Mouse (Mus musculus) midbrain, postnatal 0 days (tissue): ENCODE measurements around the gene Ccnjl. TPM values are rescaled to one million over a fixed set of nuclear protein-coding genes. Genes with fewer than 3 reads are reported as not detected.

Experiments
- ATAC-seq: fragments of 200-750 bp; cut with Nextera tagmentation; 2 replicates; pipeline ENCODE4 v1.8.0; 2017; ENCODE audit warnings: moderate number of reproducible peaks, mild to moderate bottlenecking, moderate TSS enrichment, moderate library complexity; ENCODE audit not compliant: low FRiP score
- DNase-seq: peaks from one replicate; pipeline ENCODE4 v3.0.0-alpha.2; 2015; ENCODE audit warnings: low spot score
- H3K27ac ChIP-seq: fragments of 300-500 bp; sonication (generic); 2 replicates; pipeline ENCODE4 v1.5.1; 2014; ENCODE audit warnings: low read depth, mild to moderate bottlenecking, low read length, mixed read lengths
- H3K27me3 ChIP-seq: fragments of 300-500 bp; sonication (generic); 2 replicates; pipeline ENCODE4 v1.6.1; 2014; ENCODE audit warnings: low read length, control low read depth, mixed read lengths; ENCODE audit not compliant: insufficient read depth
- H3K36me3 ChIP-seq: fragments of 300-500 bp; sonication (generic); 2 replicates; pipeline ENCODE4 v1.6.1; 2014; ENCODE audit warnings: low read length, control low read depth, mixed read lengths; ENCODE audit not compliant: insufficient read depth
- H3K4me1 ChIP-seq: fragments of 300-500 bp; sonication (generic); 2 replicates; pipeline ENCODE4 v1.6.1; 2014; ENCODE audit warnings: mild to moderate bottlenecking, control low read depth, antibody characterized with exemption, low read length, mixed read lengths; ENCODE audit not compliant: insufficient read depth
- H3K4me2 ChIP-seq: fragments of 300-500 bp; sonication (generic); 2 replicates; pipeline ENCODE4 v1.6.1; 2014; ENCODE audit warnings: low read depth, mild to moderate bottlenecking, low read length, mixed read lengths; ENCODE audit not compliant: poor library complexity, severe bottlenecking
- H3K4me3 ChIP-seq: fragments of 300-500 bp; sonication (generic); 2 replicates; pipeline ENCODE4 v1.5.1; 2014; ENCODE audit warnings: low read depth, mild to moderate bottlenecking, low read length, moderate library complexity
- H3K9ac ChIP-seq: fragments of 300-500 bp; sonication (generic); replicated peaks from 2 replicates; pipeline ENCODE4 v1.6.1; 2014; ENCODE audit warnings: mild to moderate bottlenecking, low read length, moderate library complexity, mixed read lengths; ENCODE audit not compliant: poor library complexity, severe bottlenecking
- H3K9me3 ChIP-seq: fragments of 300-500 bp; sonication (generic); 2 replicates; pipeline ENCODE4 v1.6.1; 2016; ENCODE audit warnings: low read length, control low read depth
- CTCF ChIP-seq: IDR thresholded peaks from 2 replicates; pipeline ENCODE4 v1.5.1; 2016; ENCODE audit warnings: antibody characterized with exemption, mild to moderate bottlenecking
- WGBS: fragments of 180-500 bp; shearing (Covaris S2); extraction: QIAGEN DNeasy Blood & Tissue Kit; methylation state at CpG from one replicate; pipeline ENCODE4 v1.1.7; 2014; 5-methylcytosine and 5-hydroxymethylcytosine counted together
- polyA plus RNA-seq: library from polyadenylated mRNA; unstranded; fragments of >200 nt; fragmentation: Nextera tagmentation; extraction: Ambion mirVana; gene quantifications from 2 replicates; pipeline ENCODE4 v1.2.1, GENCODE M21; 2015
- total RNA-seq: library from RNA; depleted of rRNA; stranded (reverse); fragments of >200 nt; gene quantifications from 2 replicates; pipeline ENCODE4 v1.2.3, GENCODE M21; 2014

Ccnjl gene
- total and polyA plus RNA-seq, 2 experiments from 2014 or later: 2.2 to 3.1 TPM

GRCm38 (mm10) chr11:43604207-43604606 is 75.6 kb downstream of the Ccnjl start:
- no peak overlapping the region for H3K27ac ChIP-seq
- ATAC-seq: no peak

GRCm38 (mm10) chr11:43604891-43605290 is 76.3 kb downstream of the Ccnjl start:
- no peak overlapping the region for H3K9ac ChIP-seq
- TF ChIP-seq CTCF: no peak
- no peaks in the 10 kb centered on the region for H3K36me3 ChIP-seq
- WGBS: 92% methylated on average over 6 of the region's 6 CpGs
- DNase-seq (no peak), ATAC-seq (no peak)
- H3K9me3 ChIP-seq: no peaks in the 10 kb centered on the region
- H3K27me3 ChIP-seq: no peaks in the 10 kb centered on the region
- no peak overlapping the region for H3K4me2 ChIP-seq
- H3K4me1 ChIP-seq: no peaks in the 10 kb centered on the region
- no peak overlapping the region for H3K27ac ChIP-seq
- H3K4me3 ChIP-seq: no peak overlapping the region

More at GRCm38 (mm10) chr11:43604207-43604606, 75.6 kb downstream of the Ccnjl start:
- Histone ChIP-seq H3K36me3 (no peaks in the 10 kb centered on the region), H3K4me2 (no peak overlapping the region), H3K4me3 (no peak overlapping the region), H3K9ac (no peak overlapping the region), H3K9me3 (no peaks in the 10 kb centered on the region), H3K27me3 (no peaks in the 10 kb centered on the region), H3K4me1 (no peaks in the 10 kb centered on the region)
- 90% methylated on average over 2 of the region's 2 CpGs for WGBS
- no peak for TF ChIP-seq CTCF
- DNase-seq: no peak

GRCm38 (mm10) chr11:43605859-43606258 is 77.3 kb downstream of the Ccnjl start:
- Histone ChIP-seq H3K4me3 (no peak overlapping the region), H3K27me3 (no peaks in the 10 kb centered on the region), H3K9me3 (no peaks in the 10 kb centered on the region), H3K27ac (no peak overlapping the region), H3K4me1 (no peaks in the 10 kb centered on the region), H3K36me3 (no peaks in the 10 kb centered on the region), H3K9ac (no peak overlapping the region), H3K4me2 (no peak overlapping the region)
- DNase-seq (no peak), ATAC-seq (no peak)
- no peak for TF ChIP-seq CTCF
- WGBS: 87% methylated on average over 6 of the region's 6 CpGs

- ATAC-seq (no peak), DNase-seq (peak; percentile 49)
- Histone ChIP-seq H3K27me3 (no peaks in the 10 kb centered on the region), H3K4me1 (no peaks in the 10 kb centered on the region), H3K9me3 (no peaks in the 10 kb centered on the region), H3K9ac (no peak overlapping the region), H3K4me2 (no peak overlapping the region), H3K36me3 (no peaks in the 10 kb centered on the region), H3K4me3 (no peak overlapping the region), H3K27ac (no peak overlapping the region)
- no peak for TF ChIP-seq CTCF
- WGBS: 36% methylated on average over 3 of the region's 3 CpGs
These were observed 79.9 kb downstream of the Ccnjl start for GRCm38 (mm10) chr11:43608440-43608839.

GRCm38 (mm10) chr11:43610006-43610661 is 81.5 kb downstream of the Ccnjl start:
- Histone ChIP-seq H3K4me1 (no peaks in the 10 kb centered on the region), H3K4me3 (no peak overlapping the region), H3K27me3 (no peaks in the 10 kb centered on the region), H3K27ac (no peak overlapping the region), H3K9me3 (no peaks in the 10 kb centered on the region), H3K36me3 (no peaks in the 10 kb centered on the region), H3K4me2 (no peak overlapping the region), H3K9ac (no peak overlapping the region)
- WGBS: 69% methylated on average over 10 of the region's 10 CpGs
- ATAC-seq: no peak
- no peak for DNase-seq
- TF ChIP-seq CTCF: no peak

- Histone ChIP-seq H3K36me3 (no peaks in the 10 kb centered on the region), H3K9ac (no peak overlapping the region), H3K4me3 (no peak overlapping the region), H3K4me1 (no peaks in the 10 kb centered on the region), H3K27ac (no peak overlapping the region), H3K4me2 (no peak overlapping the region), H3K9me3 (no peaks in the 10 kb centered on the region), H3K27me3 (no peaks in the 10 kb centered on the region)
- DNase-seq: no peak
- no peak for ATAC-seq
- no peak for TF ChIP-seq CTCF
- 84% methylated on average over 5 of the region's 5 CpGs for WGBS
These were observed 82.1 kb downstream of the Ccnjl start for GRCm38 (mm10) chr11:43610662-43611033.
